Mouse (Mus musculus) urinary bladder, postnatal 14 days (tissue): ENCODE results near the gene Zfp658.

Experiments used
- DNase-seq: peaks from one replicate; pipeline ENCODE4 v3.0.0; 2021; ENCODE audit warnings: low spot score

Gene Zfp658

DNA sequence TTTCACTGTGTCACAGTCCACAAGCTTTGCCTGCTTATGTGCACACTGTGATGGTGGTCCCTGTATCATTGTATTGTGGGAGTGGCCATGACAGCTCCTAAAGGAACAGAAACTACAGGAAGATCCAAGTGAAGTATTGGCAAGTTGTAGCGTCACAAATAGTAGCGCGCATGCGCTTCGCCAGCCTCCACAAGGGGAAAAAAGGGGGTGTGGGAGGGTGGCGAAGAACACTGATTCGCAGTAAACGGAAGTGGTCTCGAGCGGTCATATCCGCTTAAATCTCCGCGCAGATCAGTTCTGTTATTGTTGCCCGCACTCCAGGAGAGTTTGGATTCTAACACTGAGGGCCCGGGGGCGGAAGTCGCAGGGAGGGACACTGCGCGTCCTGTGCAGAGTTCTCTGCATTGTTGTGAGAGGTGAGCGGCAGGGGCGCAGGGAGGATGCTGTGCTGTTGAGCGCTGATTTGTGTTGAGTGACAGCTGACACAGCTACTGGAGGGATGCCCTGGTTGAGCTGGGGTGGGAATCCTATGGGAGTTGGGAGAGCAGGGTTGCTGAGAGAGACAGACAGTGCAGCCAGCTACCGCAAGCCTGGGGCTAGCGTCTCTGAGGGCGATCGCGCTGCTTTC lies at the start of gene Zfp658:
Gene Zfp658, plus strand, starts transcription at position 251 of the 628 bp plus-strand sequence.
- DNase-seq: peak; percentile 83

DNA sequence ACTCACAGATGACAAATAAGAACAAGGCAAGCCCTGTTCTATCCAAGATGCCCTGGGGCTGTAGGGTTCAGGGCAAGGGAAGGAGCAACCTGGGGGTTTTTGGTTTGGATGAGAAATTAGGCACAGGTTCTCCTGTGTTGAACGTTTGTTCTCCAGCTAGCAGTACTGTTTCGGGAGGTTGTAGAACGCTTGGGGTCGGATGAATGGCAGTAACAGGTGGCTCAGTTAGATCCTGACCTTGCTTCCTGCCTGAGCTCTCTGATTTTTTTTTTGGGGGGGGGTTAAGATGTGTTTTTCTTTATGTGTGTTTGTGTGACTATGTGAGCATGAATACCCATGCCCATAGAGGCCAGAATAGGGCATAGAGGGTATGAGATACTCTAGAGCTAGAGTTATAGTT lies 49.5 kb upstream of the Zfp658 start:
- no peak for DNase-seq

DNA sequence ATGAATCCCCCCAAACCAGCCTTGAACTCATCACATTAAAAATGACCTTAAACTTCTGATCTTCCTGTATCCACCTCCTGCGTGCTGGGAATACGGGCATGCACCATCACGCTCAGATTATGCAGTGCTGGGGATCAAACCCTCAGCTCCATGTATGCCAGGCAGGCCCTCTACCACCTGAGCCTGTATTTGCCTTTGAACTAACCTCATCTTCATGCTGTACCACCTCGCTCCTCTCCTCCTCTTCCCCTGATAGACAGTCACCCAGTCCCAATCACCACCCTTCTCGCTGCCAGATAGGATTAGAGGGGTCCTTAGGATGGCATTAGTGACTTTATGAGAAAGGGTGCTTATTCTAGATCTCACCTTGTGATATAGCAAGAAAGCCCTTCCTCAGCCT lies 47.0 kb upstream of the Zfp658 start:
- DNase-seq: no peak

DNA sequence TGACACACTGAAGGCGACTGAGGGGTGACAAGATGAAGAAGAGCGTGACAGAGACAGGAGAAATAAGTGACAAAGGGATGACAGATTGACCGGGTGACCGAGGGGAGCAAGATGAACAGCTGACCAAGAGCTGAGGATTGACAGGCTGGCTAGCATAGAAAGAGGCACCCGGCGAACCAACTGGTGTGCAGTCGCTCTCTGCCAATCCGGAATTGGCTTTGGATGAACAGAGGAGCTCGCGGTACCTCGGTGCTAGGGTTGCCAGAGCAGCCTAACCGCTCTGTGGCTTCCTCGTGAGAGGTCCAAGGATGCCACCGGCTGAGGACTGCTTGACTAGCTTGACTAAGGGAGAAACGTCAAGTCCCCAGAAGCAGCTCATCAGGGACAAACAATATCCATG lies 43.7 kb upstream of the Zfp658 start:
- no peak for DNase-seq

DNA sequence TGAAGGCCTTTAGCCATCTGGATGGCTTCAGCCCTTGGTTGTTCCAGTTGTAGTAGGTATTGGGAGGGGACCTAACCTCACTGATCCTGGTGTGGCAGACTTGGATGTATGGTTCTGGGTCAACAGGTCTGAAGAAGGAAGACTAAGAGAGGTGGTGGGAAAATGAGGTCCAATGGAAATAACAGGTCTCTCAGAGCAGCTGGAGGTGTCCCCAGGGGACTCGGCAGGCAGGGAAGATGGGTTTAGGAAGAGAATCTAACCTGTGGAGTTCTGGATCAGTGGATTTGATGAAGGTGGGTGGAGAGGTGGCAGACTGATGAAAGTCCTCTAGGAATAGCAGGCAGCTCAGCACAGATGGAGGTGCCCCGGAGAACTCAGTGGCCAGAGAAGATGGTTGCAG lies 39.3 kb upstream of the Zfp658 start:
- no peak for DNase-seq

DNA sequence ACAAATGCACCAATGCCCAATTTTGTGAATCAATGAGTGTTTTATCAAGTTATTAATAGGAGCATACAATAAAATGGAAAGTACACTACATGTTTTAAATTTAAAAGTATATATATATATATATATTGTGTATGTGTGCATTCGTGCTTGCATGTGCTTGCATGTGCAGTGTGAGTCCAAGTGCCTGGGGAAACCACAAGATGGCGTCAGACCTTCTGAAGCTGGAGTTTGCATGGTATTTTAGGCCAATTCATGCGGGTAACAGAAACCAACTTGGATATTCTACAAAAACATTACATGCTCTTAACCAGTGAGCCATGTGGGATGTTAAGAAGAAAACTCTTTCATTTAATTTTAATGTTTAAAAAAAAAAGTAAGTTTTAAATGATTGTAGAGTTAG lies 36.7 kb upstream of the Zfp658 start:
- DNase-seq: no peak

DNA sequence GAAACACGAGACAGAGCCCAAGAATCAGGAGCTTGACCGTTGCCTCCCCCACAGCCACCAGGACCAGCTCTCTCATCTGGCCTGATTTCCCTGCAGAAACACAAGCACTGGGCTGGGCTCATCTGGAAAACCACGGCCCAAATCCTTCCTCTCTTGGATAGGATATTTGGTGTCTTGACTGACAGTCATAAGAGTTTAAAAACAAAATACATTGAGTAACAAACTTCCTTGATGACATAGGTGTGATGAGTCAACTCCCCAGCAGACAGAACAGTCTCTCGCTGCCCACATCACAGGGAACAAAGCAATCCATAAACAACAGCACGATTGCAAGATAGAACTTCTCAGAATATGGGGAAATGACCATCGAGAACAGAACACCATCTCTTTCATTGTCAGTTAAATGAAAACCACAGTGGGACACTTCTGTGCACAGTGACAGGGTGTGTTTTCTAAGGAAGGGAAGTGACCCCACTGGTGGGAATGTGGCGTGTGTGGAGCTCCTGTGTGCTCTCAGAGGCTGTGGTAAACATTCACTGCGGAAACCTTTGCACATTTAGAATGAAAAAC lies 31.8 kb upstream of the Zfp658 start:
- DNase-seq: no peak

DNA sequence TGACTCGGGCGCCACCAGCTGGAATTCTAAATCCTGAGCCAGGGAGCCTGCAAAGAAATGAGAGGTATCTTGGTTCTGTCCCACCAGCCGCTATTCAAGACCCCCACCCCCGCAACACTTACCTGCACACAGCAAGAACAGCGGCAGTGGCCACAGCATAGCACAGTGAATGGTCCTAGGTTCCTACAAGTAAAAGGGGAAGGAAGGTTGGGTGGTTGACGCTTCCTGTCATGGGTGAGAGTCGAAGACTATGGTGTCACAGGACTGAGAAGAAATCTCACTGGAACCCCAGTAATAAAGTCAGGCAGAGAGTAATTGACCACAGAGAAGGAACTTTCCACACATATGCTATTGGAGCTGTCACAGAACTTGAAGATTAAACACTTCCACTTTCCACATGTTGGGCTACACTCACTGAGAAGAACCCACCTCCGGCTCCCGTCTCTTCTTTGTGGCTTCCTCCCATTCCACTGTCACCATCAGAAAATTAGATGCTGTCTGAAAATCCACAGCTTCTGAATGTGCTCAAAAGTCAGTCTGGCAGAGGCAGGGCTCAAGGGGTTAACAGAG lies 29.0 kb upstream of the Zfp658 start:
- DNase-seq: no peak

DNA sequence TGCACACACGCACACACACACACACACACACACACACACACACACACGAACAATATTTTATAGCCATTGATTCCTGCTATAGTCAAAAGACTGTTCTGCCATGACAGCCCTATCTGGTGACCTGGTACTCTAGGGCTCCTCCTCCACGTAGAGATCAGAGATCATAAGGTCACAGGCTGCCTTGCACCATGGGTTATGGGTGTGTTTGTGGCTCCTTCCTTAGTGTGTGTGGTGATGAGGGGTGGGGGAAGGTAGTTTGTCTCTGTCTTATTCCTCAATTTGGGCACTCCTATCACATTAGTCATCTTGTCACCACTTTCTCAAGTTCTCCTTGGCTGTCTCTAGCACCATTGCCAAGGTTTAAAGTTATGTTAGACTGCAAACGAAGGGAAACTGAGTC lies 23.5 kb upstream of the Zfp658 start:
- DNase-seq: no peak

DNA sequence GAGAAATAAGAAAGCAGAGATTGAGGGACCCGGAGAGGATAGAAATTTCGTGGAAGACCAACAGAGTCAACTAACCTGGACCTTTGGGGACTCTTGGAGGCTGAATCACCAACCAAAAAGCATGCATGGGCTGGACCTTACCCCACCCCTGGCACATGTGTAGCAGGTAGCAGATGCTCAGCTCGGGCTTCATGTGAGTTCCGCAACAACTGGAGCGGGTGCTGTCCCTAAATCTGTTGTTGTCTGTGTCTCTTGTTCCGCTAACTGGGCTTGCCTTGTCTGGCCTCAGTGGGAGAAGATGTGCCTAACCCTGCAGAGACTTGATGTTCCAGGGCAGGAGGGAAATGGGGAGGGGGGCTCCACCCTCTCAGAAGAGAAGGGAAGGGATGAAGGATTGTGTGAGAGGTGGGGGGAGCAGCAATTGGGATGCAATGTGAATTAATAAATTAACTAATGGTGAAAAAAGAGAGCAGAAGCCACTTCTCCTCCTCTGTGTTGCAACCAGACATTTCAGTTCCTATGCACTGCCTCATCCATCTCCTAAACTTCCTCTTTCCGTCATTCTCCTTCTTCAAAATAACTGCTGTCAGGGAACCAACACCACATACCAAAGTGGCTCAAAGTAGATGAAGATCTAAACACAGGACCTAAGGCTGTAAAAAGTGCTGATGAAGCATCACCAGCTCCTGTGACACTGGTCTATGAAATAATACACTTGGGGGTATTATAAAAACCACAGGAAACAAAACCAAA lies 17.7 kb upstream of the Zfp658 start, which contains the start of gene Cd33:
Gene Cd33, minus strand, starts transcription at position 204 of the 753 bp plus-strand sequence.
- no peak for DNase-seq

DNA sequence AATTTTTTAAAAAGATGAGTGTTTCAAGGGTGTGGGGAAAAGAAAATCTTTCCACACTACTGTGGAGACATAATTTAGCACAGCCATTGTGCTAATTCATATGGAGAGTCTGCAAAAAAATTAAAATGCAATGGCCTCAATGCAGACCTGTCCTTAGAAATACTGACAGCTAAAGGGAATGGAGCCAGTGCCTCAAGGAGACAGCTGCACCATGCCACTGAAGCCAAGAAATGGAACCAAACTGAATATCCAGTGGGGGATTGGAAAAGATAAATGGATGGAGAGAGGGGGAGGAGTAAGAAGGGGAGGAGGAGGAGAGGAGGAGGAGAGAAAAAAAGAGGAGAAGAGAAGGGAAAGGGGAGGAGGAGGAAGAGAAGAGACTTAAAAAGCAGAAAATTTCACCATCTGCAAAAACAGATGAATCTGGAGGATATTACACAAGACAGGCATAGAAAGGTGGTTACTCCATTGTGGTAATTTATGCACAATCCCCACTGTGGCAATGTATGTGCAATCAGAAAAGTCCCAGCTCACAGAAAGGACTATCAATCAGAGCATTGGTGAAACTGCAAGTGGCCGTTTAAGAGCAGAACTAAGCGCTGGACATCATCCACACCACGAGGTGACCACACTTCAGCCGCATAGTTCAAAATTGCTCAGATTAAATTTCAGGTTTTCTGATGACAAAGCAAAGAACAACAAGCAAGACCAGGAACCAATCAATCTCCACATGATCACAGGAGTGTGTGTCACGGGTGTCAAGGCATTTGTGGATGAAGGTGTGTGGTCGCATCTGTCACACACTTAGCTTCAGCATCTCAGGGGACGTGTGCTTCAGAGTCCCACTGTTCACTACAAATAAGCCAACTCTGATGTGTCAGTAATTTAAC lies 16.2 kb upstream of the Zfp658 start:
- no peak for DNase-seq

DNA sequence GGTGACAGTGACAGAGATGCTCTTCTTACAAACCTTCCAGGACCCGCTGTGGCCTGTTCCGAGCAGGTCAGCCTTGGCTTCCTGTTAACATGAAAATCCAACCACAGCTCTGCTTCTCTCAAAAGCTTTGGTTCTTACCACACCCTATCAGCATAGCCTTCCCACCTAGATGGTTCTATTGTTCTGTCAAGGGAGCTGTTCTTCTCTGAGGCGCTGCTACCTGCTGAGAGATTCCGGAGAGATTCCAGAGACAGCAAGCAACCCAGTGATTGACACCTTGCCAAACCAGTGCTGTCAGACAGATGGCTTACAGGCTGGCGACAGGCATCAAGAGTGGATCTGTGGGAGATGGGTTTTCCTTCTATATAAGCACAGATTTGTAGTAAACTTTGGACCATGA lies 14.4 kb upstream of the Zfp658 start:
- no peak for DNase-seq

DNA sequence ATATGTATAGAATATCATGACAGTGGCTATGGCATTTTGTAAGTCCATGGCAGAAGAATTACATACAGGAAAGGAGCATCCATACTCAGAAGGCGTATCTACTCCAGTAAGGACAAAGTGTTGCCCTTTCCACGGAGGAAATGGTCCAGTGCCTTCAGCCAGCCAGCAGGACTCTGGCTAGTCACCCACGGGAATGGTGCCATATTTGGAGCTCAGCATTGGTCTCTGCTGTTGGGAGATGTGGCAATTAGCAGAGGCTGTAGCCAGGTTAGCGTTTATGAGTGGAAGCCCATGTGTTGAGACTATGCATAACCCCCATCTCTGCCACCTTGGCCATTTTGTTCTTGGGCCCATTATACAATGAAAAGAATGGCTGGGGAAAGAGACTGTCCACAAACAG lies 13.8 kb upstream of the Zfp658 start:
- no peak for DNase-seq

DNA sequence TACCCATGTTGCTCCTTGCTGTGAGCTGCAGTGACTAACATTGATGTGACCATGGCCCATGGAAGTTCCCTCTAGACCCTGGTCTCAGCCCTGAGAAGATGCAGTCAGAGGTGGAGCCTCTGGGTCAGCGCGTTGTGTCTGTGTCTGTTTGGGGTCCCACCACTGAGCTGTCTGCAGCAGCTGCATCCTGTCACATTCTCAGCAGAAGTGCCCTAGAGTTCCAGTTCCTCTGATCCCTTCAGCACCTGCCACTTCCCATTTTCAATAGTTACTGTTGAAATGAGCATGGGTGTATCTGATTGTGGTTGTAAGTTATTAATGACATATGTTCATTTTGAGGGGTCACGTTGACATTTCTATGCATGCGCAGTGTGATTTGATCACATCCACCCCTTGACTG lies 8.9 kb upstream of the Zfp658 start:
- DNase-seq: no peak

DNA sequence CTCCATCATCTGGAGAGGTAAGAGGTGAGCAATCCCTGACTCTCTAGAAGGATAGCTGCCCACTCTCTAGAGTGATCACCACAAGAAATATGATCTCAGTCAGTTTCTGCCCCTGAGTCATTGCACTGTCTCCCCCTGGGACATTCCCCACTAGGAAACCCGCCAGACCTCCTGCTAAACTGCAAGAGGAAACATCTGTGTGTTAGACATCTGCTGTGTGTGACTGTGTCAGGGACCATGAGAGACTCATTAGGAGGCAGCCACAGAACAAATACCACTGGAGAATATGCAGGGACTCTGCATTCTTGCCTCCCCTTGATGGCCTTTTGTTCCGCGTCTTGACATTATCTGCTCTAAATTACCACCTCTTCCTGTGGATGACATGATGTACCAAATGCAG lies 7.5 kb upstream of the Zfp658 start:
- DNase-seq: no peak

DNA sequence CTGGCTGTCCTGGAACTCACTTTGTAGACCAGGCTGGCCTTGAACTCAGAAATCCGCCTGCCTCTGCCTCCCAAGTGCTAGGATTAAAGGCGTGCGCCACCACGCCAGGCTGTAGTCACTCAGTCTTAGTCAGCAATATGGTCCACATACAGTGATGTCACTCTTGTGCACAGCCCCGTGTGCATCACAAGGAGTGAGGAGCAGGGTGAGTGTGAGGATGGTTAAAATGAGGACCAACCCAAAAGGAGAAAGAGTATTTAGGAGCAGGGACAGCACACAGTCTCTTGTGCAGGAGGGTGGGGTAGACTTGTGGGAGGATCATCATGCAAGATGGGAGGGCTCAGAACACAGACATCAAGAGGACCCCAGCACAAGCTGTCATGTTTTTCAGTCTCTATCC lies 6.7 kb upstream of the Zfp658 start:
- DNase-seq: no peak

DNA sequence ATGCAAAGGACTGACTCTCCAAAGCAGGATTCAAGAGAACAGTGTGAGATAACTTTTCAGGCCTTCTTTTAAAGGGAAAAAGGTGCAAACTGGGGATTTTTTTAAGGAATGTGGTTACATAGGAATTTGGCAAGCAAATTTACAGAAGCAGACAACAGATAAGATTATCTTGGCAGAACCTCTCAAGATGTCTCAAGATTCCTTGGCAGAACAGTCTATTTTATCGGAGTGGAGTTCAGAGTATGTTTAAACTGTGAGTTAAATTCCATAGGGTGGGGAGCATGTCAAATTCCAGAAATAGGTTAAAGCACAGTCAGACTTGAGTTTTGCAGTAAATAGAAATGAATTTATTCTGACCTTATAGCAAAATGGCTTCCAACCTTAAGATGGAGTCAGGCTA lies 5.2 kb upstream of the Zfp658 start:
- DNase-seq: no peak

DNA sequence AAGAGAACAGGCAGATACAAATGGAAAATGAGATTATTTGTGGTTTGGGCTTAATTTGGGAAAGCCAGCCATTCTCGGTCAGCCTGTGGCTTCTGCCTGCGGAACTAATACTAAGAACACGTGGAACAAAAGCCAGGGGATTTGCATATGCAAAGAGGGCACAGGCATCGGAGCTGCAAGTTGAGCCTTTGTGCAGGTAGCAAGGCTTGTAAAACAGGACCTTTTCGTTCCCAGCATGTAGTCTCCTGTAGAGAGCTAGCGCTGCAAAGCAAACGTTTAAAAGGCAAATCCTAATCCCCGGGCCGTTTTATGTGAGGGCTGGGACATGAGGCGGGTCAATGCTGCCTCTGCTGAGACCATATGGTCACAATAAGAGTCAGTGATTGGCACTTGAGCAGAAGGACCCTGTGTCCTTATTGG lies 605 bp downstream of the Zfp658 start:
- DNase-seq: no peak

DNA sequence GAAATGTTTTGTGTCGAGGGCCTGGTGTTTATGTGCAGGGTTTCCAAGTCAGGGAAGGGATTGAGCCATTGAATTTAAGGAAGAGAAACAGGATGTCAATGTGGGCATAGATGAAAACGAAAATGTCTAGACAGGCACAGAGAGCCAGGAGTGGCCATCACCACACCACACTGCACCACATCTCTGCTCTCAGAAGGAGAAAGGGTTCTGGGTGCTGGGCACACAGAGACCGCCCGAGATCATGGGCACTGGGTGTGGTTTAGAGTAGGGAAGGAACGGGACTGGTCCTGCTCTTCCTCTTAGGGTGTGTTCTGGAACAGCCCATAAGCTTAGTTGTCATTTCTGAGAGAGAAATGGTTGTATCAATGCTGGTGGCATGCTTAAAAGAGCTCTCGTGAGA lies 1.2 kb downstream of the Zfp658 start:
- no peak for DNase-seq

DNA sequence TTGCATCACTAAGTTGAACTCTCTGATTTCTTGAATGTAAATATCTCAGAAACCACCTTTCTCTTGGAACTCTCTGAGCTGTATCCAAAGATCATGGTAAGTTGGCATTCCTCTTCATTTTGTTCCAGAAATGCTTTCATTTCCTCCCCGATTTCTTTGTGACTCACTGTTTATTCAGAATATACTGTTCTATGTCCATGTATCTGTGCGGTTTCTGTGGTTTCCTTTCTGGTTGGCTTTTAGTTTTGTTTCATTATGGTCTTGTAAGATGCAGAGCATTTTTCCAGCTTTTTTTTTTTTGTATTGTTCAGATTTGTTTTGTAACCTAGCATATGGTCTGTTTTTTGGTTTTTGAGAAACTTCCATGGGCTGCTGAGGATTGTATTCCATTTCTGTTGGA lies 9.2 kb downstream of the Zfp658 start:
- DNase-seq: no peak

DNA sequence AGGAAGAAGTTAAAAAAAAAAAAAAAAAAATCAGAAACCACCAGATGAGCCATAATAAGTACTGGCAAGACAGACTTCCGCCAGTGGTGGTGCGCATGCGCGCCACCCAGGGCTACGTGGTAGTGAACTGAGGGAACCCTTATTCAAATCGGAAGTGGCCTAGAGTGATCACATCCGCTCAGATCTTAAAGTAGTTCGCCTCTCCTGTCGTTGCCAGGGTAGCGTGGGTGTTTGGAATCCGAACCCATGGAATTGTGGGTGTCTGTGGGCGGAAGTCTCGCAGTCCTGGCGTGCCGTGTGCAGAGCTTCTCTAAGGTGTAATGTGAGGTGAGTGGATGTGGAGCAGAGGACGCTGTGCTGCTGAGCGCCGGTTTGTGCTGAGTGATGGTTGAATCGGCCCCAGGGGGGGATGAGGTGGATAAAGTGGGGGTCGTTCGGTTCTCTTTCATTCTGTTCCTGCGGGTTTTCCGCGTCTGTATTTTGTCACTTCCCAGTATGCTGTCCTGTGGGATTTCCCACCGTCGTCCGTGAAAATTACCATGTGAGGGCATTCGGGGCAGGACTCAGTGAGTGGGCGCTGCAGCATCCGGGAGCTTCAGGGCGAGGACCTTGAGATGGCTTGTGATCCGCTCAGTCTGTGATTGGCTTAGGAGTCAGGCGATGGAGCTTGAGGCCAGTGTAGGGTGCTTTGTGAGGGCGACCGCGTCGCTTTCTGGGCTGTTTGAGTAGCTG lies 17.6 kb downstream of the Zfp658 start, which contains the start of gene Zfp719:
Gene Zfp719, plus strand, starts transcription at position 171 of the 732 bp plus-strand sequence.
- peak; percentile 92 for DNase-seq
